Mouse (Mus musculus): Measurements from ENCODE around the gene Adamts12.

Adamts12 gene

DNA sequence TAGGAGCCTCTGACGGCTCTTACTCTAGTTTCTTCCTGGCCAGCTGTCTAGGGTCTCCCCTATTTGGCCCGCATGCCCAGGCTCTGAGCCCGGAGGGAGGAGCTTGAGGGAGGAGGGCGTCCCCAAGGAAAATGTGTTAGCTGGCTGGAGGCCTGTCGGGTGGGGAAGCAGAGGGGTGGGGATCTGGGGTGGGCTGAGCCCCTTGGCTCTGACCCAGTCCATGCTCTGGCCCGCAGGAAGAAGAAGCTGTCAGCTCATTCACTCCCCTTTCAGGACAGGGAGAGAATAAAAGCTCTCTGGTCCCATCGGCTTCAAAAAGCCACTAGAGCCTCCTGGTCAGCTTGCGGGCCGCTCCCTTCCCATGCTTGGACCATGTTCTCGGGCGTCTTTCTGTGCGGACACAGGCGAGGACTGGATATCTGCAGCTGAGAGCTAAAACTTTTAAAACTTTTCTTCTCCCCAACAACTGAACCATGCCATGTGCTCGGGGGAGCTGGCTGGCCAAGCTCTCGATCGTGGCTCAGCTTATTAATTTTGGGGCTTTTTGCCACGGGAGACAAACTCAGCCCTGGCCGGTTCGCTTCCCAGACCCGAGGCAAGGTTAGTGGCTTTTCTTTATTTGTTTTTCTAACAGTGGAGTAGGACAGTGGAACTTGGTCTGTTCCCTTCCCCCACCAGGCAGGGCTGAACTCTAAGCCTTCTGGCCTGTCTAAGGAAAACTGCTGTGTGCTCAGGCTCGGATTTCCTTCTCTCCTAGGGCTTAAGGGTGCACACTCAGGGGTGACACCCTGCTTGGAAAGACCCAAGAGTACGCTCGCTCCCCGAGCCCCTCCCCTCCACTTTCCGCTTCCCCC is at the start of gene Adamts12:
Gene Adamts12 (plus strand): TSS at position 233 of the 854 bp plus-strand sequence.
- in situ Hi-C loops (cut with MboI) = no loop called here

DNA sequence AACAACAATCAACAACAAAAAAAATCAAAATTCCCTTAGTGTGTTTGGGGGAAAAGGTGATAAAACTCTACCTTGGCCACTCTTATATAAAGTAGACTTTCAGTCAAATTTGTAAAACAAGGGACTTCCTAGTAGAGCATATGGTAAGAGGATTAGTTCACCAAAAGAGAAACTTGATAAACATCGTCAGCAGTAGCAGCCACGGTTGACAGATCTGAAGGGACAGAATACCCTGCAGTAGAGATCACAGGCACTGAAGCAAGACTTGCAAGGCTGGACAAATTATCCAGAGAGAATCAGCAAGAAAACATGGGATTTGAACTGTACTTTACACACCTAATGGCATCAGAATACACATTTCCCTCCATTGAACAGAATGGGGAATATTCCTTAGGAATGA is 49.7 kb upstream of the Adamts12 start:
- in situ Hi-C loops (cut with MboI) = no loop called here

DNA sequence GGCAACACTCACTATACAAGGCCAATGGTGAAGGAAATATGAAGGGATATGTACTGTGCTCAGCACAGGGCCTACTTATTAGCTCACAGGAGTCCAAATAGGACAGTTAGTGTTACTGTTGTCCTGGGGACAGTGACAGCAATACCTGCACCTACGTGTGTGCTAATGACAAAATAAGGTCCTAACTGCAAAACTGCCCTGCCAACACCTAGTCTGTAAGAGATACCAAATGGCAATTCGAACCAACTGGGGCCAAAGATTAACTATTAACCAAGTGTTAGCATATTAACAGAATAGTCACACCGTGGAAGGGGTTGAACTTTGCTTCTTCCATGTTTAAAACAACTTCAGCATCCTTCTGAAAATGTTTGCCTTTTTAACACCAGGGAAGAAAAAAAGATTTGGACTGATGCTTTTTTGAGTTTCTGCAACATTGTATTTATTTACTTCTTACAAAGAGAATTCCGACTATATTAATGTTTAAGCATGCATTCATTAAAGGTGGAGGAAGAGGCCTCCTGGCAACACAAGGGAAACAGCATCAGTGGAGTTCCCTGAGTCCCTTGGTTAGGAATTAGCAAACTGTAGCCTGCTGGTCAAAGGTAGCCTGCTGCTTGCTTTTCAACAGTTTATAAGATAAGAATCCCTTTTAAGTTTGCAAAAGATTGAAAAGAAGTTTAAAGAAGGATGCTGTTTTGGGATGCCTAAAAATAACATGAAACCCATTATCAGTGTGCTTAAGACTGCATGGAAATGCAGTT is 37.6 kb upstream of the Adamts12 start:
- in situ Hi-C loops (cut with MboI) = no loop called here

GRCm38 (mm10) chr15:11030188-11030587 is 34.4 kb upstream of the Adamts12 start:
- in situ Hi-C loops (cut with MboI) = no loop called here

GRCm38 (mm10) chr15:11035947-11036474 is 28.6 kb upstream of the Adamts12 start:
- in situ Hi-C loops (cut with MboI) = no loop called here

DNA sequence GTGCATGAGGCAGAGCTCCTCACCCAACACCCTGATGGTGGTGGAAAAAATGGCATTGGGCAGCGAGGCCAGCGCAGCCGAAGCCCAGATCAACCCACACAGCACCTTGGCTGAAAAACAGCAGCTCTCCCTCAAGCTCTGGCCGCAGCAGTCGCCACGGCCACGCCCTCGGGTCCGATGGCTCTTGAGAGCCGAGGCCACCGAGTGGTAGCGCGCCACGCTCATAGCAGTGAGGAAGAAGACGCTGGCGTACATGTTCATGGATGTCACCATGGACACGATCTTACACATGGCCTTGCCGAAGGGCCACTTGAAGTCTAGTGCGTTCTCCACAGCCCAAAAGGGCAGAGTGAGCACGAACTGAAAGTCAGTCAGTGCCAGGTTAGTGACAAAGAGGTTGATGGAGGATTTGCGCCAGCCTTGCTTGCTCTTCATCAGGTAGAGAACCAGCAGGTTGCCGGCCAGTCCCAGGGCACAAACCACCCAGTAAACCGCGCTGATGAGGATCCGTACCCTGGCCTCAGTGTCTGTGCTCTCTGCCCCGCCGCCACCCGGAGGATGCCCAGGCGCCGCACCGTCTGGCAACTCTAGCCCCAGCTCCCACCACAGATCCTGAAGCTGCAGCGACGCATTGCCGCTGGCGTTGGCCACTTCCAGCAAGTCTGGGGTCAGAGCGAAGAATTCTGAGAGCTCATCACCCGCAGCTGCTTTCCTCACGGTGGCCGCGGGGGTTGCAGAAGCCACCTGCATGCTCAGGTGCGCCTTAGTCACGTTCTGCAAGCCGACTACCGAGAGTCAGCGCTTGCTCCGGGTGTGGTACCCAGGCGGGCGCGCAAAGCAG is 27.8 kb upstream of the Adamts12 start:
- in situ Hi-C loops (cut with MboI) = no loop called here

DNA sequence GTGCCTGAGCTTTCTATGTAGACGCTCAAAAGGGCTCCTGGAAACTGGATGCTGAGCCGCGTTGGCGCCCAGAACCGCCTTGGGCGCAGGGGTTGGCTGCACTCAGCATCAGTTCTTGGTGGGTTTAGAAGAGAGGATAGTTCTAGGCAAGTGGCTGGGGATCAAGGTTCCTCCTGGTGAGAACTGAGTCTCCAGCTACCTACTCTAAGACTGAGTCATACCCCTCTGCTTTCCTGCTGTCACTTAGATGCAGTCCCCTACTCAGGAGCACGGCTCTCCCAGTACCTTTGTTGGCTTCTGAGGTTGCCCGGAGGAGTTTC is 27.3 kb upstream of the Adamts12 start:
- in situ Hi-C loops (cut with MboI) = no loop called here

- in situ Hi-C loops (cut with MboI) = no loop called here
Observed at GRCm38 (mm10) chr15:11037711-11038110, 26.9 kb upstream of the Adamts12 start, which contains the start of gene Rxfp3. Rxfp3 (minus strand) TSS chr15:11037991.

DNA sequence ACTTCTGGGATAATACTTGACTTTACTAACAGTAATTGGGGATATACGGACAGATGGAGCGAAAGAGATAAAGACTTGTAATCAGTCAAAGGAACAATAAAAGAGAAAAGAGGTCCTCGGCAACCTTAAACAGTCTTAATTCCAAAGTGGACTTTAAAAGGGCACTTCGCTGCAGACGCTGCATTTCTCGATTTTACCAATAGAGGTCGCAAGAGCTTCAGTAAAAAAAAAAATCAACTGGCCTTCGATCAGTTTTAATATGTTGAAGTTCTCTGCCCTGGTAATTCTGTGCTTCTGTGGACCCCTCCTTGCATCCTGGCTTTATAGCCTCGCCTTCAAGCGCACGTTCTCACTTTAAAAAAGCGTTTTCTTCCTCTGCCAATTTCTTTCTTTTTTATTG is 26.1 kb upstream of the Adamts12 start:
- in situ Hi-C loops (cut with MboI) = no loop called here

DNA sequence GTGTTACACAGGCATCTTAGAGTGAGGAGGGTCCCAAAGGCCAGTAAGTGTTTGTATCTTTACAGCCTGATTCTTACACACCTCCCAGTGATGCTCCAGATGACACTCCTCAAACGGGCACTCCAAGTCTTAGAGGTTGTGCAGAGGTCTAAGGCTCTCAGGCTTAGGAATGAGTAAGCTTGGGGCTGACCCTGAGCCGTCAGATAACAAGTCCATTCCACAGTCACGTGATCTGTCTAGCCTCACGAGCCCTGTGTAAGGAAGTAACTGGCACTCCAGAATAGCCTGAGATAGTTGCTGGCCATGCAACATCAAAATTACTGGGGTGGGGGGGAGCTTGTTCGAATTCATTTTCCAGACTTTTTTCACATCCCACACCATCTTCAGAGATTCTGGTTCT is 24.5 kb upstream of the Adamts12 start:
- in situ Hi-C loops (cut with MboI) = no loop called here

DNA sequence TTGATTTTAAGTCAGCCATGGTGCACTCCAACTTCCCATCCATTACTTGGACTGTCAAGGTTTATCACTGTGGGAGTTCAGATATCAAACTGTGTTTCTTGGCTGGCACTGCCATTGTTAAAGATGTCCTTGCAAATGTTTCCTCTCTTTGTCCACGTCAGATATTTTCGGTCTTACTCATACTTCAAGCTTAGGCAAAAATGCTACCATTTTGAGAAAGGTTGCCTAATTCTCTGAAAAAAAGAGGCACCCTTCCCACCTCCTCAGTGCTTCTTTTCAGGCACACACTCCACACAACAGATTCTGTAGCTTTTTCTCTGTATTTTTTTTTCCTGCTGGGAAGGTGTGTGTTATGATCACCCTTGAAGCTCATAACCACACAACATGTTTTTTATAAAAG is 23.4 kb upstream of the Adamts12 start:
- in situ Hi-C loops (cut with MboI) = no loop called here

DNA sequence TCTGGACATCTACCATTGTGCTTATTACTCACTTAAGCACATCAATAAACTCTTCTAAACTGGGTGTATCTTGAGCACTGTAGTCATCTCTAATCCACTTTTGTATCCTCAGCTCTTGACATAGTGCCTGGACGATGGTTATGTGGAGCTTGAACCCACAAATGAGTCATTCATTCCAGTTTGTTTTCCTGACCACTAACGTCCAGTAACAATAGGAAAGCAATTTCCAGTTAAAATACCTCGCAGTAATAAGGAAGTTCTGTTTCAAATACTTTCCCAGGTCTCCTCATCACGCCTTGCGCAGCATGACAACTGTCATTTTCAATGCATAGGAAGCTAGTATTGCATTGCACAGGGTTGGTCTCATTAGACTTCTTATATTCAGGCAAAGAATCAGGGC is 21.8 kb upstream of the Adamts12 start:
- in situ Hi-C loops (cut with MboI) = no loop called here

GRCm38 (mm10) chr15:11053678-11054439 is 10.7 kb upstream of the Adamts12 start:
- in situ Hi-C loops (cut with MboI) = no loop called here

GRCm38 (mm10) chr15:11054440-11055080 is 10.0 kb upstream of the Adamts12 start:
- in situ Hi-C loops (cut with MboI) = no loop called here

DNA sequence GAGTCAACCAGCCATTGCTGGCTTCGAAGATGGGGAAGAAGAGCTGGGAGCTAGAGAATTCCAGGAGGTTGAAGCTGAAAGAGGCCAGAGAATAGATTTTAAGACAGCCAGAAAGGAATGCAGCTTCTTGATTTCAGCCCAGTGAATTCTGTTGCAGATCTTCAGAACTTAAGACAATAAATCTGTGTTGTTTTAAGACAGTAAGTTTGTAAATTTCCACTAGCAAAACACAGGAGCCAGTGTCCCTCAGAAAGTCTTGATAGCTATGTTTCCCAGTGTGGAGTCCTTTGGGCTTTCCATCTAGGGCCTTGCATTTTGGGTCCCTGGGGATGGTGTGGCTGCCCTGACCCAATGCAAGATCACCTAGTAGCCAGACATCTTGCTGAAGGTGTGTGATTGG is 1.7 kb upstream of the Adamts12 start:
- in situ Hi-C loops (cut with MboI) = no loop called here

GRCm38 (mm10) chr15:11064160-11064557 is 431 bp upstream of the Adamts12 start:
- in situ Hi-C loops (cut with MboI) = no loop called here

- in situ Hi-C loops (cut with MboI) = no loop called here
Observed at GRCm38 (mm10) chr15:11065528-11066171, 1.1 kb downstream of the Adamts12 start.

DNA sequence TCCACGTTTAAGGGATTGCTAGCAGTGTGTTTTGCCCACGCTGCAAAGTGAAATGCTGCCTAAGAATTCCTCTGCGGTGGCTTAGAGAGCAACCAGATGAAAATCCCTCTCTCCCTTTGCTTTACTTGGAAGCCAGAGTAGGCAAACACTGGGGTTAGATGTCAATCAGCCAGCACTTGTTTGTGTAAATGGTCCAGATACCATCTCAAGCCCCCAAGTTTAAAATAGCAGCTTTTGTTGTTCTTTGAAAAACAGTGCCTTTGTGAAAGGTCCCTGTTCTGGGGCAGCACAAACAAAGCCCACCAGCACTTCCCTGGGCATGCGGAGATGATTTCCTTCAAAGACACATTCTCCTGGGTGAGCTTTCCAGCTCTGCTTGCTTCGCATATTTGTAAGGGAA is 1.7 kb downstream of the Adamts12 start:
- in situ Hi-C loops (cut with MboI) = no loop called here

GRCm38 (mm10) chr15:11067891-11068290 is 3.3 kb downstream of the Adamts12 start:
- in situ Hi-C loops (cut with MboI) = no loop called here

DNA sequence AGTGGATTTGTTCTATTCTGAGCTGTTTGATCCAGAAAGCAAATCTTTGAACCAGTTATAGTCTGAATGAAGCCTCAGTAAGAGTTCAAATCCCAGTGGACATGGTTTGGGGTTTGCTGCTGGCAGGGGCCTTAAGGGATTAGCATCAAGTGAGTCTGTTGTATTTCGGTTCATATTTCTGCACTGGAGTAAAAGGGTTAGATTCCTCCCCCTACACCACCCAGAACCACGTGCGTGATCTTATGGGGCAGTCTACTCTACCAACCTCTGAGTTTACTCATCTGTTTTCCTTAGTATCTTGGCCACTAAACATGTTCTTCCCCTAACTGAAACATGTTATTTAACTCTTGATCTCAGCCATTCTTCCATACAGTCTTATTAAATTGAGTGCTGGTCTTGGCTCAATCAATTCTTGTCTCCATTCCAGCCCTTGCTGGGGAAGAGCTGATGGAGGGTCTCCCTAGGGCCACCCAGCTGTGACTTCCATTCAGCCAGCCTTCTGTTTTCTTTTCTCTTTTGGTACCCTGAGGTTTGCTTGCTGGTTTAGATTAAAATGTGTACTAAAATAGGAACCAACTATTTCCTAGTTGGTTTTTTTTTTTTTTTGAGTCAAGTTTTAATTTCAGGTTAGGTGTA is 11.3 kb downstream of the Adamts12 start:
- in situ Hi-C loops (cut with MboI) = no loop called here
